12 mouse cellular contexts compared by ENCODE assay signal in genomic region chr7:73411986-73412385, GRCm38 (mm10). TPM values are rescaled to one million over a fixed set of nuclear protein-coding genes. Genes with fewer than 3 reads are reported as not detected.
A peak's percentile ranks its signal among the peaks of the same experiment; 100 is the strongest.
DNase-seq lines count a peak whose midpoint lies in the region; ATAC-seq and TF ChIP-seq lines count a peak whose summit lies in the region.
"Had no signal": no experiment of that assay in that cellular context is flagged by ENCODE, and none has a peak within 500 bp of the region (broad histone marks: within the 10 kb centered on the region; RNA-seq: fewer than 3 reads in every experiment).

No protein-coding gene starts in this region.

- H3K4me2 ChIP-seq in heart, postnatal 0 days (ENCODE audit: low read depth, low read length) = no peak overlapping the region
- H3K4me2 ChIP-seq in embryonic facial prominence, embryonic 15.5 days (replicated peaks) = no peak overlapping the region
- H3K4me2 ChIP-seq in midbrain, embryonic 16.5 days (ENCODE audit: low read length) = no peak overlapping the region
- no peak overlapping the region for H3K4me2 ChIP-seq in intestine, embryonic 16.5 days (ENCODE audit: low read depth, low read length)
- H3K4me2 ChIP-seq: lung, embryonic 14.5 days had no signal

- no peak overlapping the region for H3K4me3 ChIP-seq in heart, postnatal 0 days (ENCODE audit: low read depth, low read length)
- no peak overlapping the region for H3K4me3 ChIP-seq in embryonic facial prominence, embryonic 15.5 days (replicated peaks)
- H3K4me3 ChIP-seq in midbrain, embryonic 16.5 days (ENCODE audit: low read depth, low read length) = no peak overlapping the region
- no peak overlapping the region for H3K4me3 ChIP-seq in intestine, embryonic 16.5 days (ENCODE audit: low read length)

- DNase-seq in heart, postnatal 0 days (ENCODE audit: low spot score) = no peak
- no peak for DNase-seq in heart, postnatal 14 days
- no peak for DNase-seq in right cerebral cortex, postnatal 4 days
- DNase-seq: adrenal gland, adult 2 months; cerebellum, adult 9-10 months; lung, embryonic 14.5 days; thymus, postnatal 36 days had no signal

- peaks cover 12% of the 10 kb centered on the region for H3K4me1 ChIP-seq in heart, postnatal 0 days (ENCODE audit: control insufficient read depth, insufficient read depth)
- H3K4me1 ChIP-seq in embryonic facial prominence, embryonic 15.5 days = peaks cover 42% of the 10 kb centered on the region
- 0 out of 2 replicates have a peak, but pooled peaks cover 3% of the 10 kb centered on the region for H3K4me1 ChIP-seq in midbrain, embryonic 16.5 days (ENCODE audit: control insufficient read depth, insufficient read depth, low read length)
- H3K4me1 ChIP-seq in intestine, embryonic 16.5 days (ENCODE audit: control insufficient read depth, insufficient read depth, low read length) = 0 out of 2 replicates have a peak, but pooled peaks cover 3% of the 10 kb centered on the region

- peaks cover 13% of the 10 kb centered on the region for H3K36me3 ChIP-seq in heart, postnatal 0 days (replicated peaks; ENCODE audit: control insufficient read depth, insufficient read depth, low read length)
- H3K36me3 ChIP-seq in embryonic facial prominence, embryonic 15.5 days = peaks cover 47% of the 10 kb centered on the region
- peaks cover 6% of the 10 kb centered on the region; the same call in 1 of the 2 replicates for H3K36me3 ChIP-seq in midbrain, embryonic 16.5 days (ENCODE audit: control insufficient read depth, insufficient read depth, low read length)
- no peaks in the 10 kb centered on the region for H3K36me3 ChIP-seq in intestine, embryonic 16.5 days (ENCODE audit: control insufficient read depth, insufficient read depth, low read length)

- H3K9me3 ChIP-seq in heart, postnatal 0 days (replicated peaks; ENCODE audit: control insufficient read depth, low read length) = no peaks in the 10 kb centered on the region
- no peaks in the 10 kb centered on the region for H3K9me3 ChIP-seq in embryonic facial prominence, embryonic 15.5 days (replicated peaks)
- no peaks in the 10 kb centered on the region for H3K9me3 ChIP-seq in midbrain, embryonic 16.5 days (replicated peaks; ENCODE audit: control insufficient read depth, low read length, poor library complexity, severe bottlenecking)
- no peaks in the 10 kb centered on the region for H3K9me3 ChIP-seq in intestine, embryonic 16.5 days (ENCODE audit: control insufficient read depth, low read length)

- 82% methylated on average over 4 of the region's 4 CpGs for WGBS in heart, postnatal 0 days
- WGBS in embryonic facial prominence, embryonic 15.5 days = 69% methylated on average over 4 of the region's 4 CpGs
- 84% methylated on average over 4 of the region's 4 CpGs for WGBS in midbrain, embryonic 16.5 days
- WGBS in intestine, embryonic 16.5 days = 78% methylated on average over 4 of the region's 4 CpGs

- ATAC-seq in heart, postnatal 0 days (ENCODE audit: insufficient read depth, low read depth) = no peak
- ATAC-seq in embryonic facial prominence, embryonic 15.5 days (ENCODE audit: insufficient number of reproducible peaks, low FRiP score, low TSS enrichment, low read depth) = no peak
- ATAC-seq in granulocyte monocyte progenitor cell, adult 5-6 weeks (replicated peaks; ENCODE audit: poor library complexity, severe bottlenecking) = peak; percentile 52; the same call in 1 of the 2 replicates
- ATAC-seq in midbrain, embryonic 16.5 days = peak; percentile 22; the same call in 1 of the 2 replicates
- ATAC-seq in intestine, embryonic 16.5 days = no peak; the same call in 1 of the 2 replicates

- intact Hi-C loops in heart, postnatal 14 days (cut with DNase I) = no loop called here

- H3K27ac ChIP-seq in heart, postnatal 0 days (ENCODE audit: low read depth) = peak overlapping the region; percentile 35; the same call in 1 of the 2 replicates
- H3K27ac ChIP-seq in embryonic facial prominence, embryonic 15.5 days (replicated peaks) = peak overlapping the region; percentile 55; the same call in 1 of the 2 replicates
- H3K27ac ChIP-seq in midbrain, embryonic 16.5 days (ENCODE audit: low read length) = no peak overlapping the region
- H3K27ac ChIP-seq in intestine, embryonic 16.5 days (ENCODE audit: low read length) = no peak overlapping the region

- TF ChIP-seq CTCF in heart, postnatal 0 days (IDR thresholded peaks at IDR 0.05; ENCODE audit: low read depth) = no peak

- H3K9ac ChIP-seq in heart, postnatal 0 days (replicated peaks; ENCODE audit: low read depth, low read length) = no peak overlapping the region
- no peak overlapping the region for H3K9ac ChIP-seq in embryonic facial prominence, embryonic 15.5 days
- H3K9ac ChIP-seq in midbrain, embryonic 16.5 days (ENCODE audit: low read depth, low read length) = no peak overlapping the region
- no peak overlapping the region for H3K9ac ChIP-seq in intestine, embryonic 16.5 days (ENCODE audit: low read depth, low read length)
- H3K9ac ChIP-seq: lung, embryonic 14.5 days had no signal

- H3K27me3 ChIP-seq in heart, postnatal 0 days (ENCODE audit: control insufficient read depth, insufficient read depth, low read length) = no peaks in the 10 kb centered on the region
- H3K27me3 ChIP-seq in embryonic facial prominence, embryonic 15.5 days = no peaks in the 10 kb centered on the region
- H3K27me3 ChIP-seq in midbrain, embryonic 16.5 days (ENCODE audit: control insufficient read depth, insufficient read depth, low read depth, low read length) = no peaks in the 10 kb centered on the region
- no peaks in the 10 kb centered on the region for H3K27me3 ChIP-seq in intestine, embryonic 16.5 days (replicated peaks; ENCODE audit: control insufficient read depth, insufficient read depth, low read length)

- no peak for TF ChIP-seq EP300 in heart, postnatal 0 days (IDR thresholded peaks at IDR 0.05; ENCODE audit: low read depth)

RNA-seq across cellular contexts. Expression of gene Rgma, which starts 36.7 kb away (rescaled TPM):
- 9.2 and 10.2 TPM in 2 replicates for total RNA-seq in heart, postnatal 0 days (2014; rRNA removed; ENCODE audit: low replicate concordance)
- polyA plus RNA-seq in heart, postnatal 0 days (2015; fragmentation: Nextera tagmentation; extraction: Ambion mirVana) = 2.7 TPM in 2 replicates
- 10 to 100 TPM; 63.3 to 76.9 TPM for total RNA-seq in heart, postnatal 14 days (2021)
- polyA plus RNA-seq in embryonic facial prominence, embryonic 15.5 days (2015; fragmentation: Nextera tagmentation; extraction: Ambion mirVana) = 23.0 and 24.1 TPM in 2 replicates
- total RNA-seq in granulocyte monocyte progenitor cell, adult 5-6 weeks (2014; fragmentation: Nextera tagmentation) = not detected in 2 replicates
- not detected in 2 replicates for total RNA-seq in granulocyte monocyte progenitor cell, adult 5-6 weeks (2017)
- 38.4 and 38.6 TPM in 2 replicates for polyA plus RNA-seq in midbrain, embryonic 16.5 days (2015; fragmentation: Nextera tagmentation; extraction: Ambion mirVana)
- polyA plus RNA-seq in intestine, embryonic 16.5 days (2015; fragmentation: Nextera tagmentation; extraction: Ambion mirVana) = 5.3 and 5.8 TPM in 2 replicates
- total RNA-seq: megakaryocyte-erythroid progenitor cell, adult 5-6 weeks had no signal

Comparison
In these comparisons a context has a peak if more than half of its experiments do, and no peak if none do; other contexts are left out.
1. ATAC-seq: peak in granulocyte monocyte progenitor cell, adult 5-6 weeks (single experiment) and midbrain, embryonic 16.5 days (single experiment); none in heart, postnatal 0 days (single experiment), embryonic facial prominence, embryonic 15.5 days (single experiment) and intestine, embryonic 16.5 days (single experiment).
2. H3K27ac ChIP-seq: peak in heart, postnatal 0 days (single experiment) and embryonic facial prominence, embryonic 15.5 days (single experiment); none in midbrain, embryonic 16.5 days (single experiment) and intestine, embryonic 16.5 days (single experiment).